Mouse (Mus musculus): ENCODE results near the gene Cyld.
A peak's percentile ranks its signal among the peaks of the same experiment; 100 is the strongest.

The Cyld gene

DNA sequence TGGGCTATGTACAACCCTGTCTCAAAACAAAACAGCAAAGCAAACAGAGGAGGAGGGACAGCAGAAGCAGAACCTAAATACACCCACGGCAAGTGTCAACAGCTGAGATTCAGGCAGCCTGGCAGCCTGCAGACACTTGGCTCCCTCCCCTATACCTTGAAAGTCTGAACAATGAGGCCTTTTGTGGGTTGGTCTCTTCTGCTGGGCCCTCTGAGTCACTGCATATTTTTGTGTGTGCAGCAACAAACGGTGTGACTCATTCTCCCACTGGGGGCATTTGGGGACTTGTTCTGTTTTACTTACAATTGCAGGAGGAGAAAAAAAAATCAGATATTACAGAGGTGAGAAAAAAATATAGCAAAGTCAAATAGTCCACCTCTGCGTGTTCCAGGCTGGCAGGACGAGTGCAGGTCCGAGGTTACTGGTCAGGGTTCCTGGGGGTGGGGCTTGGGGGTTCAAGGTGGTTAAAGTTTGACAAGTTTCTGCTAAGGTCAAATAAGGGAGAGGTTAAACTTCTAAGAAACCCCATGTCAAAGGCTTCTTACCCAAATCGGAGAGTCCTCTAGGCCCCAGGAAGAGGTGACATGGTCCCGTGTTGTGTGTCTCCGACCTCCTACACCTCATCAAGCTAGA is 96.0 kb downstream of the Cyld start:
- no peak for DNase-seq (ENCODE audit: low read depth, low spot score)

DNA sequence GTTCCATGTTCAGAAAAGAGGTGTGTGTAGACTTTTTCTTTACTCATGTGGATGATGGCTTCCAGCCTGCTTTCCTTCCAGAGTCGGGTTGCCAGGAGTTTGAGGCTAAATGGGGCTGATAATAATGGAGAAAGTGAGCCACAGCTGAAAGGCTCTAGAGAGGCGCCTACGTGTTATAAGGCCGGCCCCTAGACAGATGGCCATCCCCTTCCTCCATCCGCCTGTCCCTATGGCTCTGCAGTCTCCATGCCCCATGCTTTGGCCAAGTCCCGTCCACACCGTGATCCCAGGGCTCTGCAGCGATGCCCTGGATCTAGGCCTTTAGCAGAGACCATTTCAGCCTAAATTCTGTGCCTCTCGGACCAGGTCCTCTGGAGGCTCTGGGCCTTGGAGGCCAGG is 96.5 kb downstream of the Cyld start:
- no peak for DNase-seq (ENCODE audit: low read depth, low spot score)

DNA sequence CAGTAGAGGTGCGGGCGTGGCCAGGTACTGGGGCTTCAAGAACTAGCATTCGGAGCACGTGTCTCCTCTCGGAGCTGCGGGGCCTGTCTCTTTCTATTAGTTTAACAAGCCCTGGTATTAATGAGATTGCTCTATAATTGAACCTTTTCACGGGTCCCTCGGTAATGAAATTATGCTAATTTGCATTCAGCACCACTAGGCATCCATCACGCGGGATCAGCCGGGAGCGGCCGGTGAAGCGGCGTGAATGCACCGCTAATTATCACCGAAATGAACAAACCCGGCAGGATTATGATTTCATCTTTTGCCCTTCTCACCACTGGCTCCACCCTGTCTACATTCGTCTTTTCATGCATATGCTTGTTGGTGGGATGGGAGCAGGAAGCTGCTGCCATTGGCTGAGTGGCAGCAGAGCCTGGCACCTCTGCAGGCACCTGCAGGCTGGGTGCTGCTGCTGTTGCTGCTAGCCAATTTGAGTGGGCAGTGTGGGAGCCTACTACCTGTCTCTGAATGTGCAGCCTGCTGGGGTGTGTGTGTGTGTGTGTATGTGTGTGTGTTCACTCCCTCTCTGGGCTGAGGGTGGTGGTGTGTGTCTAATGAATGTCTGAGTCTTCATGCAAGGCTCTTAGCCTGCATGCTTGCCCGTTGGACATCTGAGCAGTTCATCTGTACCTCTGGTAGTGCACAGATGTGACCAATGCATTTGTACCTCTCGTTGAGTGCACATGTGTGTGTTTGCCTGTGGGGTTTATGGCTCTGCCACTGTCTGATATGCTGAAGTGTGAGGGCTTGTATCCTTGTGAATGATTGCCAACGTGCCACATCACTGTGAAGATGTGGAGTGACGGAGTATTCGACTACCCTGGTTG is 97.2 kb downstream of the Cyld start:
- no peak for DNase-seq (ENCODE audit: low read depth, low spot score)

DNA sequence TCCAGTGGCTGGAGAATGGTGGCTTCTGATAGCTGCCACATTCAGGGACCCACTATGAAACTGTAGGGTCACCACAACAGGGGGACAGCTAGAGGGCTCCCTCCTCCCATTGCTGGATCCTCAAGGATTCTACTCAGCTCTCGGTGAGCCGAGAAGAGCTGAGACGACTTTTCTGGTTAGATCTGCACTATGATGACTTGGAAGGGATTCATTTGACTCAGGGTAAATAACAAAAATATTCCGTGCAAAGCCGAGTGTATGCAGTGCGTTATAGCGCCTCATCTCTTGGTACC is 97.7 kb downstream of the Cyld start:
- no peak for DNase-seq (ENCODE audit: low read depth, low spot score)

DNA sequence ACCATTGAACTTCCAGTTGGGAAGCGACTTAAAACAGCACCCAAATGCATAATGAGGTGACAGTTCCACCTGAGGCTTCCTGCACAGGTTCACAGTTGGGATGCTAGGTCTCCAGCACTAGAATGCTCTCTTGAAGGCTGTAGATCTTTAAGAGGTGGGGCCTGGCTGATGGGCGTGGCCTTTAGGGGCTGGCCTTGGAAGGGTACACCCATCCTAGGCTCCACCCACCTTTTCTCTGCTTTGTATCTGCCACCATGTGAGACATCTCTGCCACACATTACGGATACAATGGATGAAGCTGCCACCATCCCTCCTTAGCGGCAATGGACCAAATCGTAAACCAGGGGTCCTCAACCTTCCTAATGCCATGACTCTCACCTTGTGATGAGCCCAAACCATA is 99.1 kb downstream of the Cyld start:
- DNase-seq (ENCODE audit: low read depth, low spot score): peak; percentile 75

GRCm38 (mm10) chr8:88796651-88797050 is 99.8 kb downstream of the Cyld start:
- DNase-seq (ENCODE audit: low read depth, low spot score): no peak

Measured in R1 (cell line).